Mouse (Mus musculus): ENCODE results near the gene Prrc2a.

Prrc2a gene

DNA sequence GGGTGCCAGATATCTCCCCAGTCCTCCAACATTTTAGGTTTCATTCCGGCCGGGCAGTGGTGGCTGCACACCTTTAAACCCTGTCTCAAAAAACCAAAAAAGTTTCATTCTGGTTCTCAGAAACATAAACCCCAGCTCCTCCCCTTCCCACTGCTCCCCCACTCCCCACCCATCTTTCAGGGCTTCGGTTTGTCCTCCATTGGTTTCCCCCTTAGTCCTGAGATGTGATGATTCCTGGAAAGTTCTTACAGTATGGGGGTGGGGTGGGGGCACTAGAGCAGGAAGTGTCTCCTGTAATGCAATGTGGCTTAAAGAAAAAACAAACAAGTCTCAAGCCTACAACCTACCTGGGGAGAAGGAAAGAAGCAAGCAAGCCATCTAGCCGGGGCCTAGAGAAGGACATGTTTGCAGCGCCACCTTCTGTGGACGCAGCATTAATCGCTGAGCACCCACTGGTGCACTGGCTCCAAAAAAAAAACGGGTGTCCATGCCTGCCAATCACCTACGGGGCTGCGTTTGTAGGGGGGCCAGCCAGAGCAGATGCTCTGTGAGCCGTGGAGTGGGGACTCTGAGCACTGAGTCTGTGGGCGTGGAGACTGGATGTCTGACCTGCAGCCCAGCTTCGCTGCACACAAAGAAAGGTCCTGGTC, 58.8 kb downstream of the Prrc2a start:
- peak; percentile 55 for DNase-seq (ENCODE audit: low read depth, low spot score)

- DNase-seq (ENCODE audit: low read depth, low spot score): no peak
These were observed 59.9 kb downstream of the Prrc2a start for GRCm38 (mm10) chr17:35104754-35105153.

GRCm38 (mm10) chr17:35104079-35104478, 60.6 kb downstream of the Prrc2a start:
- no peak for DNase-seq (ENCODE audit: low read depth, low spot score)

DNA sequence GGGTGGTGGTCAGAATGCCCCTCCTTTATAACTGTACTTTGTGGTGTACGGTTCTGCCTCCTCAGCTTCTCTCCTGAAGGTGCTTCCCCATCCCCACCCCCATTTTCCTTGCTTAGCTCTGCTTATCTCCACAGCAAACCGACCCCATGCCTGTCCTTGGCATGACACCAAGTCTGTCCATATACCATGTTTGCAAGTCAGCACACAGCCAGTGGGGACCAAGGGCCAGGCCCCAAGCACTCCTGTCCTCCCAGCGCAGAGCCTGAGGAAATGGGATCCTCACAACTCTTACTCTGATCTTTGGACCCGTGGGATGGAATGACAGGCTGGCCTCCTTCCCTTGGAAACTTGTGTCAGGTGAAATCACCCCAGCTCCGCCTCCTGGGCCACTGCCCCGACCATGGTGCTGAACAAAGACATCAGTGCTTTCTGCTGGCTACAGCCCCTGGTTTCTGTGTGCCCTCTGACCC, 61.4 kb downstream of the Prrc2a start:
- DNase-seq (ENCODE audit: low read depth, low spot score): no peak

- no peak for DNase-seq (ENCODE audit: low read depth, low spot score)
These were observed 62.4 kb downstream of the Prrc2a start for GRCm38 (mm10) chr17:35102299-35102698.

- no peak for DNase-seq (ENCODE audit: low read depth, low spot score)
These were observed 63.5 kb downstream of the Prrc2a start for GRCm38 (mm10) chr17:35101161-35101560.

DNA sequence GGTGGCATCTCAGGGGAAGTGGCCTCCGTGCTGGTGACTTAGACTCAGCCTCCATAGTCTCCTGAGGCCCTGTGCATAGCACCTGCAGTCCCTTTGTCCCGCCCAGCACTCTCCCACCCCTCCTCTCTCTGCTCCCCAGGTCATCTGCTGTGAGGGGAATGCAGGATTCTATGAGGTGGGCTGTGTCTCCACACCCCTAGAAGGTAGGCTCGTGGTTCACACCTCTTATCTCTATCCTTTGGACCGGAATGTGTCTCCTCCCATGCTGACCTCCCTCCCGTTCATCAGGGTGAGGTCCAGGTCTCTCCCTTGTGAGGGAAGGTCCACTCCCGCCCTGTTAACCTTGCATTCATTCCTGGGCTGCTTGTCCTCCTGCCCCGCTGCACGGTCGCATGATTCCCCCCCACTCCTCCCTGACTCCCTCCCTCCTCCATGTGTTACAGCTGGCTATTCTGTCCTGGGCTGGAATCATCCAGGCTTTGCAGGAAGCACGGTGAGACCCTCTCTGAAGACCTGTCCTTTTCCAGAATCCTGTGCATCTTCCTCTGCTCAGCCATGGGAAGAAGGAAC, 64.4 kb downstream of the Prrc2a start:
- no peak for DNase-seq (ENCODE audit: low read depth, low spot score)

Measured in 3T3-L1 (cell line).